Comparison of ENCODE assay signal across 24 mouse cellular contexts in the genomic region with DNA sequence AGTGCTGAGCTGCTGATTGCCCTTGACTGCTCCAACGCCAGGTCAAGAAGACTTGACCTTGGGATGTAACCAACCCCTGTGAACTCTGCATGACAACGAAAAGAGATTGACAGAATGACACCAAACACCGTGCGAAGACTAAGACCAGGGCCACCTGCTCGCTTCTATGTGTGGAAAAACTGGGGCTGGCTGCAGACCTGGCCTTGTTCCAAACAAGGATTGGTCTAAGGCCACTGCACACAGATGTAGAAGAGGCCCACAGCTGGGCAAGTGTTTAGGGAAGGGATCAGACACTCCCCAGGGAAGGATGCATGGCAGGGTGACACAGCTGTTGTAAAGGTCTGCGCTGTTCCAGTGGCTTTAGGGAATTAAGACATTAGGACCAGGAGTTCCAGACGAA. TPM values are rescaled to one million over a fixed set of nuclear protein-coding genes. Genes with fewer than 3 reads are reported as not detected.
DNase-seq lines count a peak whose midpoint lies in the region; ATAC-seq and TF ChIP-seq lines count a peak whose summit lies in the region.
"Had no signal": no experiment of that assay in that cellular context is flagged by ENCODE, and none has a peak within 500 bp of the region (broad histone marks: within the 10 kb centered on the region; RNA-seq: fewer than 3 reads in every experiment).

No protein-coding gene starts in this region.

- H3K4me3 ChIP-seq in heart, embryonic 10.5 days, result no peak overlapping the region
- no peak overlapping the region for H3K4me3 ChIP-seq in lung, embryonic 14.5 days (ENCODE audit: low read depth, low read length)
- H3K4me3 ChIP-seq in limb, embryonic 13.5 days, result no peak overlapping the region
- no peak overlapping the region for H3K4me3 ChIP-seq in thymus, adult 2 months (ENCODE audit: control insufficient read depth, insufficient read depth, low read length)
- H3K4me3 ChIP-seq: erythroblast, embryonic 14.5 days; hindbrain, embryonic 13.5 days; intestine, embryonic 15.5 days; kidney, embryonic 15.5 days; liver, embryonic 13.5 days; midbrain, embryonic 12.5 days had no signal

- TF ChIP-seq POLR2A in thymus, adult 2 months (IDR thresholded peaks at IDR 0.05; ENCODE audit: control insufficient read depth, extremely low read depth, insufficient read depth, low read length, poor library complexity), result no peak

- no peaks in the 10 kb centered on the region for H3K27me3 ChIP-seq in heart, embryonic 10.5 days (ENCODE audit: insufficient read depth, poor library complexity, severe bottlenecking)
- no peaks in the 10 kb centered on the region for H3K27me3 ChIP-seq in lung, embryonic 14.5 days (ENCODE audit: insufficient read depth, low read length)
- no peaks in the 10 kb centered on the region for H3K27me3 ChIP-seq in limb, embryonic 13.5 days
- no peaks in the 10 kb centered on the region for H3K27me3 ChIP-seq in thymus, adult 2 months (ENCODE audit: control insufficient read depth, insufficient read depth, low read length)
- H3K27me3 ChIP-seq: hindbrain, embryonic 13.5 days; intestine, embryonic 15.5 days; kidney, embryonic 15.5 days; midbrain, embryonic 12.5 days had no signal

- no peak for TF ChIP-seq CTCF in lung, embryonic 14.5 days (IDR thresholded peaks at IDR 0.05; ENCODE audit: low read depth)
- TF ChIP-seq CTCF in thymus, adult 2 months (IDR thresholded peaks at IDR 0.05; ENCODE audit: borderline replicate concordance, control insufficient read depth, extremely low read depth, insufficient read depth, low read length, poor library complexity), result no peak

- H3K9ac ChIP-seq in lung, embryonic 14.5 days, result no peak overlapping the region
- no peak overlapping the region for H3K9ac ChIP-seq in limb, embryonic 13.5 days
- H3K9ac ChIP-seq: hindbrain, embryonic 13.5 days; intestine, embryonic 15.5 days; kidney, embryonic 15.5 days; liver, embryonic 13.5 days; midbrain, embryonic 12.5 days had no signal

- peak; percentile 87 for DNase-seq in heart, adult 11 months
- no peak for DNase-seq in heart, embryonic 10.5 days (ENCODE audit: low spot score)
- DNase-seq in lung, embryonic 14.5 days, result no peak
- no peak for DNase-seq in lung, adult 18-20 months
- peak; percentile 66 for DNase-seq in R1 (ENCODE audit: low read depth, low spot score)
- no peak for DNase-seq in thymus, adult 2 months
- no peak for DNase-seq in spleen, adult 18-20 months
- DNase-seq: adrenal gland, postnatal 36 days; cerebellum, adult 11-12 months; cerebellum, postnatal 14 days; embryo, embryonic 11 days; gastrocnemius, postnatal 10 days; heart, postnatal 10 days; layer of hippocampus, postnatal 36 days; liver, embryonic 13.5 days; thymus, postnatal 4 days had no signal

- H3K4me1 ChIP-seq in heart, embryonic 10.5 days, result peaks cover 24% of the 10 kb centered on the region
- peaks cover 11% of the 10 kb centered on the region for H3K4me1 ChIP-seq in lung, embryonic 14.5 days (ENCODE audit: insufficient read depth)
- 0 out of 2 replicates have a peak, but pooled peaks cover 5% of the 10 kb centered on the region for H3K4me1 ChIP-seq in limb, embryonic 13.5 days
- peaks cover 18% of the 10 kb centered on the region for H3K4me1 ChIP-seq in thymus, adult 2 months (replicated peaks; ENCODE audit: control insufficient read depth, insufficient read depth, low read length)
- H3K4me1 ChIP-seq: hindbrain, embryonic 13.5 days had no signal

- H3K4me2 ChIP-seq in lung, embryonic 14.5 days, result no peak overlapping the region
- H3K4me2 ChIP-seq in limb, embryonic 13.5 days (replicated peaks), result no peak overlapping the region
- H3K4me2 ChIP-seq: hindbrain, embryonic 13.5 days; intestine, embryonic 15.5 days; kidney, embryonic 15.5 days; liver, embryonic 13.5 days; midbrain, embryonic 12.5 days had no signal

- ATAC-seq in lung, embryonic 14.5 days (ENCODE audit: insufficient read depth), result peak; percentile 50; the same call in 1 of the 2 replicates
- peak; percentile 83 for ATAC-seq in limb, embryonic 13.5 days (ENCODE audit: low FRiP score, low read depth)
- ATAC-seq: forebrain, embryonic 14.5 days; intestine, embryonic 15.5 days had no signal

- no peak overlapping the region for H3K27ac ChIP-seq in heart, embryonic 10.5 days
- no peak overlapping the region for H3K27ac ChIP-seq in lung, embryonic 14.5 days (ENCODE audit: low read depth)
- H3K27ac ChIP-seq in limb, embryonic 13.5 days, result no peak overlapping the region
- H3K27ac ChIP-seq in thymus, adult 2 months (ENCODE audit: control insufficient read depth, insufficient read depth, low read length), result no peak overlapping the region
- H3K27ac ChIP-seq: hindbrain, embryonic 13.5 days; intestine, embryonic 15.5 days; kidney, embryonic 15.5 days; liver, embryonic 13.5 days; macrophage; midbrain, embryonic 12.5 days had no signal

- H3K9me3 ChIP-seq in heart, embryonic 10.5 days, result no peaks in the 10 kb centered on the region
- no peaks in the 10 kb centered on the region for H3K9me3 ChIP-seq in lung, embryonic 14.5 days (ENCODE audit: low read depth, low read length)
- H3K9me3 ChIP-seq in limb, embryonic 13.5 days, result no peaks in the 10 kb centered on the region
- H3K9me3 ChIP-seq: hindbrain, embryonic 13.5 days; intestine, embryonic 15.5 days; kidney, embryonic 15.5 days; liver, embryonic 13.5 days; midbrain, embryonic 12.5 days had no signal

- no peaks in the 10 kb centered on the region for H3K36me3 ChIP-seq in heart, embryonic 10.5 days
- no peaks in the 10 kb centered on the region for H3K36me3 ChIP-seq in lung, embryonic 14.5 days (ENCODE audit: insufficient read depth)
- H3K36me3 ChIP-seq in limb, embryonic 13.5 days, result no peaks in the 10 kb centered on the region
- H3K36me3 ChIP-seq in thymus, adult 2 months (ENCODE audit: control insufficient read depth, insufficient read depth, low read length), result no peaks in the 10 kb centered on the region
- H3K36me3 ChIP-seq: hindbrain, embryonic 13.5 days; intestine, embryonic 15.5 days; kidney, embryonic 15.5 days; liver, embryonic 13.5 days; midbrain, embryonic 12.5 days had no signal

- WGBS in heart, embryonic 10.5 days, result 68% methylated on average over 7 of the region's 7 CpGs
- WGBS in lung, embryonic 14.5 days, result 56% methylated on average over 7 of the region's 7 CpGs
- 60% methylated on average over 7 of the region's 7 CpGs for WGBS in limb, embryonic 13.5 days
- 91% methylated on average over 7 of the region's 7 CpGs for WGBS in thymus, adult 2 months

RNA-seq across cellular contexts. Expression of a gene that starts 22.9 kb away (rescaled TPM):
- 0.34 and 0.58 TPM in 2 replicates for polyA plus RNA-seq in heart, embryonic 10.5 days (2016; fragmentation: Nextera tagmentation; extraction: Ambion mirVana)
- polyA plus RNA-seq in lung, embryonic 14.5 days (2014; fragmentation: Nextera tagmentation; extraction: Ambion mirVana), result 0.64 and 0.84 TPM in 2 replicates
- polyA plus RNA-seq in limb, embryonic 13.5 days (2015; fragmentation: Nextera tagmentation; extraction: Ambion mirVana), result 0.36 and 0.64 TPM in 2 replicates
- polyA plus RNA-seq in thymus, adult 2 months (2012; rRNA removed), result 4.1 and 4.5 TPM in 2 replicates
- polyA plus RNA-seq: erythroblast, embryonic 14.5 days had no signal

Comparison
In these comparisons a context has a peak if more than half of its experiments do, and no peak if none do; other contexts are left out.
1. DNase-seq: peak in heart, adult 11 months (single experiment) and R1 (single experiment); none in heart, embryonic 10.5 days (single experiment), lung, embryonic 14.5 days (single experiment), lung, adult 18-20 months (0 of 2), thymus, adult 2 months (single experiment) and spleen, adult 18-20 months (0 of 2).